Mouse (Mus musculus) bone marrow, adult 2 months (tissue): ENCODE measurements at regions not wholly inside any gene's neighbourhood (a gene's known extent, or its start where the extent isn't known, plus 50 kb on each side); places are given as distances from the start of the nearest gene placed in this dataset.

Experiments used
- H3K27ac ChIP-seq: fragments of 200-500 bp; 2 replicates; pipeline ENCODE4 v1.5.1; 2012; ENCODE audit warnings: low read depth, mild to moderate bottlenecking, control low read depth, inconsistent platforms, low read length; ENCODE audit not compliant: control insufficient read depth, poor library complexity, insufficient read depth
- H3K4me1 ChIP-seq: fragments of 200-500 bp; 2 replicates; pipeline ENCODE4 v1.6.1; 2011; ENCODE audit warnings: low read length; ENCODE audit not compliant: control insufficient read depth, insufficient read depth
- H3K4me3 ChIP-seq: fragments of 200-500 bp; replicated peaks from 2 replicates; pipeline ENCODE3; 2011; ENCODE audit warnings: mild to moderate bottlenecking, low read depth, low read length, control low read depth; ENCODE audit not compliant: control insufficient read depth
- CTCF ChIP-seq: fragments of 200-500 bp; IDR thresholded peaks from 2 replicates; pipeline ENCODE4 v1.5.1; 2011; ENCODE audit warnings: low read length, control low read depth; ENCODE audit not compliant: control insufficient read depth, insufficient read depth
- POLR2A ChIP-seq: fragments of 200-500 bp; IDR thresholded peaks from 2 replicates; pipeline ENCODE4 v1.6.1; 2011; ENCODE audit warnings: low read depth, mild to moderate bottlenecking, control low read depth, low read length, borderline replicate concordance; ENCODE audit not compliant: control insufficient read depth
- WGBS: fragments of 180-500 bp; shearing (Covaris S2); methylation state at CpG from one replicate; pipeline ENCODE4 v1.1.7; 2018; 5-methylcytosine and 5-hydroxymethylcytosine counted together

DNA sequence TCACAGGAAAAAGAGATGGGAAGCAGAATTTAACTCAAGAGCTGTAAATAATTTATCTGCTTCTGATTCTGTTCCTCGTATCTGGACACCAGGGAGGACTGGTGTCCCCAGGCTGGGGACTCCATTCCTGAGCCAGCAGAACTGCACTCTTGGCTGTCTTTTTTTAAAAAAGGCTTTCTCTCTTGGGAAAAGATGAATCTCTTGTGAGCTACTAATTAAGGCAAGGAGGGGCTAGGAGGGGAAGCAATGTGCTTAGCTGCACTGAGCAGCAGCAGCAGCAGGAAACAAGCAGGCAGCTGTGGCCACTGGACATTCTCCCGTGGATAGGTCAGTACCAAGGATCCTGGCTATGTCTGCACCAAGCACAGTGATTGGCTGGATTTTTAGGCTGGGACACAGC, 152.1 kb downstream of the Rybp start:
- no peaks in the 10 kb centered on the region for H3K4me1 ChIP-seq
- 26% methylated on average over 2 of the region's 2 CpGs for WGBS
- H3K27ac ChIP-seq = no peak overlapping the region
- TF ChIP-seq POLR2A (no peak), CTCF (no peak)
- H3K4me3 ChIP-seq = no peak overlapping the region

DNA sequence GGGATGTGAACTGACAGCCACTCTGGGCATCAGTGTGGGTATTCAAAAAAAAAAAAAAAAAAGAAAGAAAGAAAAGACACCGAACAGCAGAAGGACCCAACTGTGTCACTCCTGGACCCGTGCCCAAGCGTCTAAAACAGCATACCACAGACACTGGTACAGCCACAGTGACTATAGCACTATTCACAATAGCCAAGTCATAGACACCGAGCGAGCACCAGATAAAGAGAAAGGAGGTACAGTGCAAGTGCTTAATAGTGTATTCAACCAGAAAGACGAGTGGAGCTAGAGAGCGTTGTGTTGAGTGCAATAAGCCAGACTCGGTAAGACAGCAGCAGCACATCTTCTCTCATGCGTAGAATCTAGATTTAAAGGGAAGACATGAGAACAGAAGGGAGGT, 153.3 kb downstream of the Rybp start:
- TF ChIP-seq POLR2A (no peak), CTCF (no peak)

DNA sequence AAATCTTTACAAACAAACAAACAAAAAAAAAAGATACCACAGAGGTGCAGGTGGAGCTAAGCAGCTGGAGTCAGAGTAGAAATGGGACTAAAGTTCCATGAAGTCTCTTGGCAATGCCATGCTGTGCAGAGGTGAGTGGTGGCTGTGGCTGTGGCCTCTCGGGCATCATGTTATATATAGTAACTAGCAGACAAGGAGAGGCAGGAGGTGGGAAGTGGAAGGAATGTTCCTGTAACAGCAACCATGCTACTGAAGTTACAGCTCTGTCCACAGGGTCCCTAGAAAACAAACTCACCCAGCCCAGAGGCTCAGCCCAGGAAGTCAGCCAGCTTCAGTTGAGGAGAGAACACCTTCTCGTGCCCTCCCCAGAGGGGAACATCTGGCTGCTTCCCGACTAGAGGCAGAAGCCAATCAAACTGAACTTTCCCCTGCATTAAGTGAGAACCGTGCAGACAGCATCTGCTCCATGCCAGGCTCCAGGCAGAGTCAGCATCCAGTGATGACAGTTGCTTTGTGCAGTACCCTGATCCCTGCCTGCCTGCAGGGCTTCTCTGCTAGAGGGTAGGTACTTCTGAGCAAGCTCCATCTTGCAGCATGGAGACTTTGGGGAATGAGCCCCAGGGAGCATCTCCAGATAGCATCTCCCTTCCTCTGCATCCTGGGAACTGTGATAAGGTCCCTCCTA, 154.2 kb downstream of the Rybp start:
- WGBS = 39% methylated on average over 4 of the region's 4 CpGs
- Histone ChIP-seq H3K4me3 (no peak overlapping the region), H3K4me1 (no peaks in the 10 kb centered on the region), H3K27ac (no peak overlapping the region)
- no peak for TF ChIP-seq CTCF
- TF ChIP-seq POLR2A = no peak

More for the DNA sequence above, 153.3 kb downstream of the Rybp start:
- WGBS = 76% methylated on average over 9 of the region's 9 CpGs
- no peak overlapping the region for H3K4me3 ChIP-seq
- no peaks in the 10 kb centered on the region for H3K4me1 ChIP-seq
- H3K27ac ChIP-seq = no peak overlapping the region

DNA sequence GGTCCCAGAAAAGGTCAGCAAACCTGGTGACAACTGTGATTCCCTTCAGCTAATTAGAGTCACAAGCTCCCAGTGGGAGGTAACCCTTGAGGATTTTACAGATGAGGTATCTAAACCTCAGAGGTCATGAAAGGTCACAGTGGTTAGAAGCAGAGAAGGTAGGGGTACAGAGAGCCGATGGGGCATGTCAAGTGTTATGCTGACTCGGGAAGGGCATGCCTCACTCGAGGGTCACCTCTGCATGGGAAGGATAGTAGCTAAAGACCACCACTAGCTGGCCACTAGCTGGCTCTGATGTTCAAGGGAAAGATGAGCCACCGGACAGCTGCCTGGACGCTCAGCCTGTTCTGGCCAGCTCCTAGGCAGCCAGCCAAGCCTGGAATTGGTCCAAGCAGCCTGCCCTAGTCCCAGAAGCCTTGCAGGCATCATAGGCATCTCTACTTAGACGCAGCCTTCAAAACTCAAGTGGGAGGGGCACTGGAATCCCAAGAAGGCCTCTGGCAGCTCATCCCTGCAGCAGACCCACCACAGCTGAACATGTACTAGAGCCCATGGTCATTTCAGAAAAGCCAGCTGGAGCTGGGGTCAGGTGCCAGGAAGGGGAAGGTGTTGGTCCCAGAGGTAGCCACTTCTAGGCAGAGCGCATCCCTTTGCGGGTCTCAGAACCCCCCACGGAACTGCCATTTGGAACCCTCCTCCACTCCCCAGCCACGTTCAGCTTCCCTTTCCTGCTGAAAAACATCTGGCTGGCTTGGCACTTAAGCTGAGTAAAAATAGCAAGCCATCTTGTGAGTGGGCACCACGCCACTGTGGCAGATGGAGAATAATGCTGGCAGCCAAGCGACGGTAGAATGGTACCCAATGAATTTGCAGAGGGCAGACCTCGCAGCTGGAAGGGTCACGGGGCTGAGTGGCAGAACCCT, 159.8 kb downstream of the Rybp start:
- H3K4me1 ChIP-seq = no peaks in the 10 kb centered on the region
- no peak overlapping the region for H3K27ac ChIP-seq
- 20% methylated on average over 15 of the region's 15 CpGs for WGBS
- TF ChIP-seq CTCF = no peak
- no peak for TF ChIP-seq POLR2A
- no peak overlapping the region for H3K4me3 ChIP-seq

DNA sequence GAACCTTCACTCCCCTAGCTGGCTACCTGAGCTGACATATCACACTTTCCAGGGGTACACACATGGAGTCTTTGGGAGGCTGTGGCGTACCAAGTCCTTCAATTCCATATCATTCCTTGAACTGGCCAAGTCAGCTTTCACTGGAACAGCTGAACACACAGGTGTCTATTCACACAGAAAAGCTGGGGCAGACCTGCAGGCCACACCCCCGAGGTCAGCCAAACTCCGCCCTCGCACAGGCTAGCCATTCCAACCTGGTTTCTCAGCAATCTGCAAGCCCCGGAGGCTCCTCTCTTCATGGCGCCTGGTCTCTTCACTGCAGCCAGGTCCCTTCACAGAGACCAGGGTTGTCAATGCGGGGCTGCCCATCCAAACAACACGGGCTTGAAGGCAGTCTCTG, 160.5 kb downstream of the Rybp start:
- Histone ChIP-seq H3K27ac (no peak overlapping the region), H3K4me1 (no peaks in the 10 kb centered on the region), H3K4me3 (no peak overlapping the region)
- WGBS = 68% methylated on average over 8 of the region's 8 CpGs
- TF ChIP-seq CTCF = no peak
- TF ChIP-seq POLR2A = no peak

DNA sequence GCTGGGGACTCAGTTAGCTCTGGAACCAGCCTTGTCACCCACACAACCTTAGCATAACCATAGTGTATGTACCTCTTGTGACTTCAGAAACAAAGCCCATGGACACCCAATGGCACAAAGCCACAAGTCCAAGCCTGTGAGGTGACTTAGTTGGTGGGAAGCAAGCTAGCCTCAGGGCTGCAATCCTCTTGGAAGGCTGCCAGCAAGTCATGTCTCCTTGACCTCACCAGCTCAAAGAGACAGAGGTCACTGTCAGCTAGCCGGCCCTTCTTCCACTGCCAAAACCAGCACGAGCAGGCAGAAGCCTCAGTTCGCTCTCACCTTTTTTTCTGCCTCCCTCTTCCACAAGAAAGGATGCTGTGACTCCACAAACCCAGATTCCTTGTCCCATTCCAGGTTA, 161.0 kb downstream of the Rybp start:
- Histone ChIP-seq H3K27ac (no peak overlapping the region), H3K4me3 (no peak overlapping the region), H3K4me1 (no peaks in the 10 kb centered on the region)
- WGBS = 89% methylated on average over 3 of the region's 3 CpGs
- TF ChIP-seq CTCF = no peak
- no peak for TF ChIP-seq POLR2A

DNA sequence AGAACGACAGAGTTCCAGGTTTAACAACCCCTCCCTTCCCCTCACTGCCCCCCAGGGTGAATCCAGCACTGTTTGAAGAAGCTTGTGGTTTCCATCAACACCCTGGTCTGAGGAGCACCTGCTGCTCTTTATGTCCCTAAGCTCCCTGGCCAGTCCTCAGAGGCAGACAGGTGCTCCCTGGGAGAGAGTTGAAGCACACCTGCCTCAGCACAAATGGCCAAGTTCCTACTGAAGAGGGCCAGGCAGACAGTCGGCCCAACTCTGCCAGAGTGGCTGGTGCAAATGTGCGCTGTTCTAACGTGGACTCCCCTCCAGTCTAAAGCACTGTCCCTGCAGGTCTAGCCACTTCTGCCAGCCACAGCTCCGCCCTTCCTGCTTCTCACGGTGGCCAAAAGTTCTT, 166.0 kb downstream of the Rybp start:
- WGBS = 38% methylated on average over 6 of the region's 6 CpGs
- Histone ChIP-seq H3K27ac (no peak overlapping the region), H3K4me3 (no peak overlapping the region), H3K4me1 (no peaks in the 10 kb centered on the region)
- no peak for TF ChIP-seq POLR2A
- no peak for TF ChIP-seq CTCF
